Mouse (Mus musculus) heart, postnatal 0 days (tissue): Measurements from ENCODE around the gene Vmp1.

Experiments used
- CTCF ChIP-seq: IDR thresholded peaks from 2 replicates; pipeline ENCODE4 v1.5.1; 2016; ENCODE audit warnings: antibody characterized with exemption, control low read depth, low read depth
- EP300 ChIP-seq: IDR thresholded peaks from 2 replicates; pipeline ENCODE4 v1.6.1; 2016; ENCODE audit warnings: antibody characterized with exemption, low read depth

DNA sequence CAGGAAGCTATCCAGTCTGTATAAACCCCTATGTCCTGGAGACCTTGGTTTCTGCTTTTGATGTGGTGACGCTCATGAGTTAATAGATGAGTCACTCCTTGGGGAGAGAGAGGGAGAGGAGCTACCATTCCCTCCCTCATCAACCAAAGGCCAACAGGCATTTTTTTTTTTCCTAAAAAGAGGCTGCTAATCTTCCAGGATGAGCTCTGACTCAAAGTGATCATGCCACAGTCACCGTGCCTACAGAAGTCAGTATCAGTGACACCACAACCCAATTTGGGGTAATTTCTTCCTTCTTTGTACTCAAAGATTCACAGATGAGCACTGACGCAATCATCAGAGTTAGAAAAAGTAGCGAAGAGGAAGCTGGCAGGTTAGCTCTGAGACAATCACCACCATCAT, 31.1 kb downstream of the Vmp1 start:
- TF ChIP-seq CTCF (no peak), EP300 (no peak)
